Mouse (Mus musculus) lung, postnatal 0 days (tissue): ENCODE measurements around the gene Gstm1.

Source experiments
- CTCF ChIP-seq: IDR thresholded peaks from 2 replicates; pipeline ENCODE4 v1.5.1; 2016; ENCODE audit warnings: antibody characterized with exemption, mild to moderate bottlenecking
- EP300 ChIP-seq: IDR thresholded peaks from 2 replicates; pipeline ENCODE4 v1.6.1; 2016; ENCODE audit warnings: antibody characterized with exemption, mild to moderate bottlenecking, control low read depth

GRCm38 (mm10) chr3:108013331-108013871 is 4.4 kb downstream of the Gstm1 start:
- no peak for TF ChIP-seq CTCF
- TF ChIP-seq EP300 = no peak
